In genomic region chr16:13818560-13819393, GRCm38 (mm10) we compare ENCODE assay signal across 8 mouse cellular contexts. TPM values are rescaled to one million over a fixed set of nuclear protein-coding genes. Genes with fewer than 3 reads are reported as not detected.
DNase-seq lines count a peak whose midpoint lies in the region; ATAC-seq and TF ChIP-seq lines count a peak whose summit lies in the region.

Gene Ntan1 (plus strand): TSS chr16:13818845.

- H3K27ac ChIP-seq in embryonic facial prominence, embryonic 13.5 days: peak within 1 kb of the TSS; percentile 97
- peak within 1 kb of the TSS; percentile 98 for H3K27ac ChIP-seq in kidney, adult 2 months (ENCODE audit: insufficient read depth, low read depth, low read length)
- H3K27ac ChIP-seq in limb, embryonic 12.5 days: peak within 1 kb of the TSS; percentile 97
- peak within 1 kb of the TSS; percentile 96 for H3K27ac ChIP-seq in midbrain, embryonic 15.5 days
- peak within 1 kb of the TSS; percentile 98 for H3K27ac ChIP-seq in spleen, adult 2 months (ENCODE audit: insufficient read depth, low read length)

- H3K36me3 ChIP-seq in embryonic facial prominence, embryonic 13.5 days: peaks cover 32% of the 10 kb centered on the region
- no peaks in the 10 kb centered on the region for H3K36me3 ChIP-seq in kidney, adult 2 months (ENCODE audit: control insufficient read depth, insufficient read depth, low read length)
- peaks cover 31% of the 10 kb centered on the region for H3K36me3 ChIP-seq in limb, embryonic 12.5 days
- H3K36me3 ChIP-seq in midbrain, embryonic 15.5 days (replicated peaks): peaks cover 14% of the 10 kb centered on the region
- peaks cover 2% of the 10 kb centered on the region; the same call in 1 of the 2 replicates for H3K36me3 ChIP-seq in spleen, adult 2 months (ENCODE audit: control insufficient read depth, insufficient read depth, low read length)

- TF ChIP-seq CTCF in kidney, adult 2 months (conservative IDR thresholded peaks at IDR 0.05; ENCODE audit: insufficient read depth, insufficient read length, low read depth, low read length): no peak
- TF ChIP-seq CTCF in spleen, adult 2 months (IDR thresholded peaks at IDR 0.05; ENCODE audit: extremely low read depth, insufficient read depth, insufficient read length, insufficient replicate concordance): no peak

- WGBS in embryonic facial prominence, embryonic 13.5 days: under 1% methylated on average over 58 of the region's 58 CpGs
- under 1% methylated on average over 58 of the region's 58 CpGs for WGBS in kidney, adult 2 months
- WGBS in limb, embryonic 12.5 days: under 1% methylated on average over 58 of the region's 58 CpGs
- 1% methylated on average over 58 of the region's 58 CpGs for WGBS in midbrain, embryonic 15.5 days
- under 1% methylated on average over 58 of the region's 58 CpGs for WGBS in spleen, adult 2 months

- DNase-seq in 3134 (ENCODE audit: extremely low read depth, insufficient read length, low spot score): peak; percentile 99
- DNase-seq in adrenal gland, postnatal 36 days: peak; percentile 98
- DNase-seq in heart, adult 18-20 months: peak; percentile 97 to 98
- DNase-seq in kidney, adult 2 months: peak; percentile 98
- peak; percentile 93 to 95 for DNase-seq in spleen, adult 2 months (ENCODE audit: low read depth in 1 of 2, low spot score in 2 of 2)

- peak within 1 kb of the TSS; percentile 76 for H3K4me2 ChIP-seq in embryonic facial prominence, embryonic 13.5 days
- peak within 1 kb of the TSS; percentile 61 for H3K4me2 ChIP-seq in limb, embryonic 12.5 days
- peak within 1 kb of the TSS; percentile 72 for H3K4me2 ChIP-seq in midbrain, embryonic 15.5 days

- TF ChIP-seq POLR2A in kidney, adult 2 months (IDR thresholded peaks at IDR 0.05; ENCODE audit: low read depth, low read length): peak; percentile 59
- TF ChIP-seq POLR2A in spleen, adult 2 months (IDR thresholded peaks at IDR 0.05; ENCODE audit: low read depth, low read length): peak; percentile 71

- peaks cover 25% of the 10 kb centered on the region for H3K4me1 ChIP-seq in embryonic facial prominence, embryonic 13.5 days
- peaks cover 3% of the 10 kb centered on the region; the same call in 1 of the 2 replicates for H3K4me1 ChIP-seq in kidney, adult 2 months (ENCODE audit: control insufficient read depth, insufficient read depth, low read length)
- peaks cover 20% of the 10 kb centered on the region for H3K4me1 ChIP-seq in limb, embryonic 12.5 days (replicated peaks)
- H3K4me1 ChIP-seq in midbrain, embryonic 15.5 days: peaks cover 21% of the 10 kb centered on the region
- H3K4me1 ChIP-seq in spleen, adult 2 months (ENCODE audit: control insufficient read depth, insufficient read depth, insufficient read length): peaks cover 5% of the 10 kb centered on the region; the same call in 1 of the 2 replicates

- ATAC-seq in embryonic facial prominence, embryonic 13.5 days (ENCODE audit: insufficient number of reproducible peaks, insufficient read depth, low FRiP score, low TSS enrichment, low read depth): peak; percentile 96
- ATAC-seq in limb, embryonic 12.5 days (ENCODE audit: insufficient number of reproducible peaks, insufficient read depth, low FRiP score, low TSS enrichment, low read depth): peak; percentile 95
- ATAC-seq in midbrain, embryonic 15.5 days (replicated peaks): peak; percentile 97

- H3K9me3 ChIP-seq in embryonic facial prominence, embryonic 13.5 days: no peaks in the 10 kb centered on the region
- H3K9me3 ChIP-seq in limb, embryonic 12.5 days: peaks cover 4% of the 10 kb centered on the region; the same call in 1 of the 2 replicates
- no peaks in the 10 kb centered on the region for H3K9me3 ChIP-seq in midbrain, embryonic 15.5 days

- peak within 1 kb of the TSS; percentile 92 for H3K9ac ChIP-seq in embryonic facial prominence, embryonic 13.5 days
- H3K9ac ChIP-seq in limb, embryonic 12.5 days (replicated peaks): peak within 1 kb of the TSS; percentile 81
- H3K9ac ChIP-seq in midbrain, embryonic 15.5 days: peak within 1 kb of the TSS; percentile 79

- H3K27me3 ChIP-seq in embryonic facial prominence, embryonic 13.5 days: no peaks in the 10 kb centered on the region
- no peaks in the 10 kb centered on the region for H3K27me3 ChIP-seq in kidney, adult 2 months (replicated peaks; ENCODE audit: control insufficient read depth, insufficient read depth, low read length)
- no peaks in the 10 kb centered on the region for H3K27me3 ChIP-seq in limb, embryonic 12.5 days
- H3K27me3 ChIP-seq in midbrain, embryonic 15.5 days (replicated peaks): no peaks in the 10 kb centered on the region
- no peaks in the 10 kb centered on the region for H3K27me3 ChIP-seq in spleen, adult 2 months (ENCODE audit: control insufficient read depth, insufficient read depth, low read length)

- peak within 1 kb of the TSS; percentile 83 for H3K4me3 ChIP-seq in embryonic facial prominence, embryonic 13.5 days
- H3K4me3 ChIP-seq in kidney, adult 2 months (ENCODE audit: insufficient read depth, low read depth, low read length): peak within 1 kb of the TSS; percentile 81
- peak within 1 kb of the TSS; percentile 74 for H3K4me3 ChIP-seq in limb, embryonic 12.5 days (replicated peaks)
- H3K4me3 ChIP-seq in midbrain, embryonic 15.5 days: peak within 1 kb of the TSS; percentile 83
- H3K4me3 ChIP-seq in spleen, adult 2 months (ENCODE audit: extremely low read depth, insufficient read depth, insufficient read length): peak within 1 kb of the TSS; percentile 81

RNA-seq across cellular contexts. Expression of gene Ntan1, which starts in this region (rescaled TPM):
- total RNA-seq in adrenal gland, postnatal 36 days (2021): 10 to 100 TPM; 56.1 to 56.6 TPM
- 235 and 236 TPM in 2 replicates for polyA plus RNA-seq in embryonic facial prominence, embryonic 13.5 days (2015; fragmentation: Nextera tagmentation; extraction: Ambion mirVana)
- total RNA-seq in heart, adult 18-20 months (2021): 10 to 100 TPM; 44.7 to 47.2 TPM
- 60.5 and 67.9 TPM in 2 replicates for polyA plus RNA-seq in kidney, adult 2 months (2012; rRNA removed)
- polyA plus RNA-seq in limb, embryonic 12.5 days (2016; fragmentation: Nextera tagmentation; extraction: Ambion mirVana): 183 and 184 TPM in 2 replicates
- 191 and 208 TPM in 2 replicates for polyA plus RNA-seq in midbrain, embryonic 15.5 days (2015; fragmentation: Nextera tagmentation; extraction: Ambion mirVana)
- polyA plus RNA-seq in spleen, adult 2 months (2012; rRNA removed): 42.8 and 48.7 TPM in 2 replicates

Comparison
In these comparisons a context has a peak if more than half of its experiments do, and no peak if none do; other contexts are left out.
1. Peak in every context shown above with its lines: DNase-seq, ATAC-seq, H3K4me3 ChIP-seq and H3K27ac ChIP-seq.